Mouse (Mus musculus): ENCODE measurements around the gene Rpl41. TPM values are rescaled to one million over a fixed set of nuclear protein-coding genes. Genes with fewer than 3 reads are reported as not detected.

The Rpl41 gene
- polyA plus RNA-seq, 1 experiment, result 3,188 TPM

DNA sequence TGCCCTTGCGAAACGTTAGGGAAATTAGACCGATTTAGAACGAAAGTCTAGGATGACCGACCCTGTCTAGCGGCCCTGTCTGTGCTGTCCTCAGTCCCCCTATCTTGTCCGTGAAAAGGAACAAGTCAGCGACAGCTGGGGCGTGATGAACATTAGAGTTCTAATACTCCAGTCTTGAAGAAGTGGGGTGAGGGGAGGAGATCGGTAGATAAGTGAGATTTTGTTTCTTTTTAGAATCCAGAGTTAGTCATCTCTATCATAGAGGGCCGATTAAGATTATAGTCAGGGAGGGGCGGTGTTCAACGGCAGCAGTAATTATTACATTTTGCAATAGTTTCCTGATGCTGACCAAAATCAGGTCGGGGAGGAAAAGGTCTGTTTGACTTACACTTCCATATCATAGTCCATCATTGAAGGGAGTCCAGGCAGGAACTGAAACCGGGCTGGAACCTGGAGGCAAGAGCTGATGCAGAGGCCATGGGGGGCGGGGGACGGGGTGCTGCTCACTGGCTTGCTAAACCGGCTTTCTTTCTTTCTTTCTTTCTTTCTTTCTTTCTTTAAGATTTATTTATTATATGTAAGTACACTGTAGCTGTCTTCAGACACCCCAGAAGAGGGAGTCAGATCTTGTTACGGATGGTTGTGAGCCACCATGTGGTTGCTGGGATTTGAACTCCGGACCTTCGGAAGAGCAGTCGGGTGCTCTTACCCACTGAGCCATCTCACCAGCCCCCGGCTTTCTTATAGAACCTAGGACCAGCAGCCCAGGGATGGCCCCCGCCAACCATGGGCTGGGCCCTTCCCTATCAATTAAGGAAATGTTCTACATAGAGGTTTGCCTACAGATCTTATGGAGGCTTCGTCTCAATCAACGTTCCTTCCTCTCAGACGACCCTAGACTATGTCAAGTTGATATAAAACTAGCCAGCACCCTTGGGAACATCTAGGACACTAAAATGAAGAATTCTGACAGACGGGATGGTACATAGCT lies 22.4 kb downstream of the Rpl41 start:
- Histone ChIP-seq H3K27ac (ENCODE audit: insufficient read depth, low read length) (peak overlapping the region; percentile 58), H3K4me1 (ENCODE audit: control insufficient read depth, insufficient read depth, low read length) (no peaks in the 10 kb centered on the region), H3K4me3 (ENCODE audit: insufficient read depth, low read length) (peak overlapping the region; percentile 32)
- TF ChIP-seq CTCF (IDR thresholded peaks at IDR 0.05; ENCODE audit: borderline replicate concordance, insufficient read depth, low read length), result no peak

DNA sequence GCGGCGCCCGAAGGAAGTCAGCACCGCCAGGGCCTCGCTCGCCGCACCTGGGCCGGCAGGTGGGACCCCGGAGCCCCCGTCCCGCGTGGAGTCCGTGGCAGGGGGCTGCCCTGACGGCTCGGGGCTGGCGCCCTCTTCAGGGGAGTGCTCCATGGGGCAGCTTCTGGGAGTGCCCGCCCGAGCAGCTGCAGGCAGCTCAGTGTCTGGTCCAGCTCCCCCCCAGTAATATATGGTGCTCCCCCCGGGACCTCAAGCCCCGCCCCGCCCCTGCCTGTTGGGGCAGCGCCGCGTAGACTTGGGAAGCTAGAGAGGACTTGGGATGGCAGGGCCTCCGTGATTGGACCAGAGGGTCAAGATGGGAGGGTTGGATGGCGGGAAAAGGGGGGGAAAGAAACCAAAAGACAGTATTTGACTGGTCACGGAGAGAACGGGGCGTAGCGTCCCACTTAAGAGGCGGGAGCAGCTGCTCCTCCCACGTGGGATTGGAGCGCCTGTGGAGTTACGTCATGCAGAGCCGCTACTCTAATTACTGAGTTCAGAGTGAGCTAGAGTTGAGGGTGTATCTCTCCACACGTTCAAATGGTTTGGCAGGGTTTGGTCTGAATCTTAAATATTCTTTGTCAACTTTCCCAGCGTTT lies 23.3 kb downstream of the Rpl41 start, which contains the start of gene Esyt1:
Gene Esyt1 (minus strand): TSS at position 201 of the 638 bp plus-strand sequence.
- H3K4me3 ChIP-seq (ENCODE audit: insufficient read depth, low read length), result peak within 1 kb of the TSS; percentile 91
- no peaks in the 10 kb centered on the region for H3K4me1 ChIP-seq (ENCODE audit: control insufficient read depth, insufficient read depth, low read length)
- peak within 1 kb of the TSS; percentile 58 for H3K27ac ChIP-seq (ENCODE audit: insufficient read depth, low read length)
- TF ChIP-seq CTCF (IDR thresholded peaks at IDR 0.05; ENCODE audit: borderline replicate concordance, insufficient read depth, low read length), result 0 out of 2 replicates have a peak, but pooled peaks have one; percentile 1
- peak; percentile 95 for TF ChIP-seq POLR2A (IDR thresholded peaks at IDR 0.05; ENCODE audit: low read depth, low read length)

DNA sequence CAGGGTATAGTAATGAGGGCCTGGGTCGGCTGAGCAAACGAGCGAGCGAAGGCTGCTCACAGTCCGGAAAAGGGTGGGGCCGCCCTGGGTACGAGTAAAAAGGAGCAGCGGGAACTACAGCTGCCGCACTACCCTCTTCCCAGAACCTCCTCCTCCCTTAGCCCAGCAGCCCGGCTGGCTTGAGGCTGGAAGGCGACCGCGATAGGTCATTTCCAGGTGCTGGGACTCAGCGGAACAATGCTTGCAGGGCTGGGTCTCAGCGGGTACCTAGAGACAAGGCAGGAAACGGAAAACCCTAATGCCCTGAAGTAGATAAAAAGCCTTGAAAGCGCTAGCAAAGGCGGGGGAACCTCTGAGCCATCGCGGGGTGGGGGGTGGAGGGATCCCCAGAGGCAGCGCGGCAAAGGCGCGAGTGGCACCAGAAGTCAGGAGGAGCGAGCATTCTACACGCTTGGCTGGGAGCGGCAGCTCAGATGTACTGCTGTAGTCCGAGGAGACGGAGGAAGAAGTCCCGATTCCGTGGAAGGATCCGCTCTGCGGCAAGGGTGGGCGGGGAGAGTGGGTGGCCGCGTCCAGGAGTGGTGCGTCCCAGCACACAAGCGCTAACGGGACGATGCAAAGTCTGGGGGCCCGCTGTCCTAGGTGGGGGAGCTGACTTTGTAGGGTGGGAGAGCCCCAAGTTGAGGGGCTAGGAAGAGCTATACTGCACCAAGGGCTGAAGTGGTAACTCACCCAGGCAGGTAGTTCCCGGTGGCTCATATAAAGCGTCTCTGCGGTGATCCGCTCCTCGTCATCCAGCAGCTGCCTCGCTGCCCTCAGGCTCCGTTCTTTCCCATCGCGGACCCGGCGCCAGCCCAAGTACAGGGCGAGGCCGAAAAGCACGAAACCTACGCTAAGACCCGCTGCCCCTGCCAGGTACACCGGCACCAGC lies 24.1 kb downstream of the Rpl41 start:
- H3K4me1 ChIP-seq (ENCODE audit: control insufficient read depth, insufficient read depth, low read length), result no peaks in the 10 kb centered on the region
- TF ChIP-seq CTCF (IDR thresholded peaks at IDR 0.05; ENCODE audit: borderline replicate concordance, insufficient read depth, low read length) (no peak), POLR2A (IDR thresholded peaks at IDR 0.05; ENCODE audit: low read depth, low read length) (peak; percentile 59)
- peak overlapping the region; percentile 27; the same call in 1 of the 2 replicates for H3K27ac ChIP-seq (ENCODE audit: insufficient read depth, low read length)
- peak overlapping the region; percentile 91 for H3K4me3 ChIP-seq (ENCODE audit: insufficient read depth, low read length)

DNA sequence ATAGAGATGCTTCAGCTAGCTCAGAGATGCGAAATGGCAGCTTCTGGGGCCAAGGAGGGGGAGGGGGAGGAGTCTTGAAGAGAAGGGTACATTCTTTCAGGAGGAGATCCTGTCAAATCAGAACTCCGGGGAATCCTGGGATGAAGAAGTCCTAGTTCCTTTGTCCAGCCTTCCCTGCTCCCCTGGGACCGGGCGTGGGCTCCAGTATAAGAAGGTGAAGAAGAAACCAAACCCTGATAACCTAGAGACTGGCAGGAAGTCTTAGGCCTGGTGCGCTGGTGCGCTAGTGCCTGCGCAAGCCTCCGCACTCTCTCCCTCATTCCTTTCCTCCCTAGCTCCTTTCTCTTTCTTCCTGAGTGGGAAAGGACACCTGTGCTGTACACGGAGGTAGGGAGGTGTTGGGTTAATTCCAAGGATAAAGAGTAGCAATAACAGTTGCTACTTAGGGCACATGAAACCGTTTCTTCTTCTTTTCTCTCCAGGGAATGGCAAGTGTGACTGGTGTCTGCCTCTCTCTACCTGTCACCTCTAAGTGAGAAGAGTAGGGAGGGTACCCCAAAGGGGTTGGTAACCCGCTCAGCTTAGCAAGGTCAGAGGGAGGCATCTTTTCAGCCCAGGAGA lies 24.9 kb downstream of the Rpl41 start:
- TF ChIP-seq CTCF (IDR thresholded peaks at IDR 0.05; ENCODE audit: borderline replicate concordance, insufficient read depth, low read length) (no peak), POLR2A (IDR thresholded peaks at IDR 0.05; ENCODE audit: low read depth, low read length) (peak; percentile 41)
- Histone ChIP-seq H3K4me3 (ENCODE audit: insufficient read depth, low read length) (peak overlapping the region; percentile 91), H3K27ac (ENCODE audit: insufficient read depth, low read length) (peak overlapping the region; percentile 12; the same call in 1 of the 2 replicates)

DNA sequence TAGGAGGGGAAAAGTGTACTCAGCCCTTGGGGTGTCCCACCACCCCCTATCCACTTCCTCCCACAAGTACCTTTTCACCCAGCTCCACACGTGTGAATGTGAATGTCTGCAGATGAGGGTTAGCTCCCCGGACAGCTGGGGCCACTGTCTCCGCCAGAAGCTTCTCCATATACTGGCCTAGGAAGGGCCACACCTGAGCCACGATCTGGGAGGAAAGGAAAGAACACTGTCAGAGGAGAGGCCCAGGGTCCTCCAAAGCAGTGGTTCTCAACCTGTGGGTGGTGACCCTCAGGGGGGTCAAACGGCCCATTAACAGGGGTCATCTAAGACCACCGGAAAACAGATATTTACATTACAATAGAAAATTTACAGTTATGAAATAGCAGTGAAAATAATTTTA lies 26.8 kb downstream of the Rpl41 start:
- Histone ChIP-seq H3K4me3 (ENCODE audit: insufficient read depth, low read length) (no peak overlapping the region), H3K4me1 (ENCODE audit: control insufficient read depth, insufficient read depth, low read length) (no peaks in the 10 kb centered on the region), H3K27ac (ENCODE audit: insufficient read depth, low read length) (no peak overlapping the region)
- TF ChIP-seq POLR2A (IDR thresholded peaks at IDR 0.05; ENCODE audit: low read depth, low read length) (no peak), CTCF (IDR thresholded peaks at IDR 0.05; ENCODE audit: borderline replicate concordance, insufficient read depth, low read length) (no peak)

More for the DNA sequence above, 24.9 kb downstream of the Rpl41 start:
- H3K4me1 ChIP-seq (ENCODE audit: control insufficient read depth, insufficient read depth, low read length), result no peaks in the 10 kb centered on the region

DNA sequence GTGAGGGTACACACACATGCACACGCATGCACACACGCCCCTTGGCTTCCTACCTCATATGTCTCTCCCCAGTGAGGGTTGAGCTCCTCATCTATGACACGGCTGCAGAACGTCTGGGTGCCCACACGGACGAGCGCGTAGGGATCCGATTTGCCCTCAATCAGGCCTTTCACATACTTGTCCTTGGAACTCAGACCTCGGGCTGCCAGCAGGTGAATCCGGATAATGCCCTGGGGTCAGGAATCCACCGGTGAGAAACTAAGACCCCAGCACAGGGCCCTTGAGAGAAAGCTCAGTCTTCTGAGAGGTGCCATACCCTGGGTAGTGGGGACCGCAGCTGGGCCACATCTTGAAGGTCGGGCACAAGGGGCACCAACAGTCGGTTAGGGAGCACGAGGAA lies 28.5 kb downstream of the Rpl41 start:
- Histone ChIP-seq H3K4me3 (ENCODE audit: insufficient read depth, low read length) (no peak overlapping the region), H3K4me1 (ENCODE audit: control insufficient read depth, insufficient read depth, low read length) (no peaks in the 10 kb centered on the region), H3K27ac (ENCODE audit: insufficient read depth, low read length) (no peak overlapping the region)
- TF ChIP-seq POLR2A (IDR thresholded peaks at IDR 0.05; ENCODE audit: low read depth, low read length) (no peak), CTCF (IDR thresholded peaks at IDR 0.05; ENCODE audit: borderline replicate concordance, insufficient read depth, low read length) (no peak)

DNA sequence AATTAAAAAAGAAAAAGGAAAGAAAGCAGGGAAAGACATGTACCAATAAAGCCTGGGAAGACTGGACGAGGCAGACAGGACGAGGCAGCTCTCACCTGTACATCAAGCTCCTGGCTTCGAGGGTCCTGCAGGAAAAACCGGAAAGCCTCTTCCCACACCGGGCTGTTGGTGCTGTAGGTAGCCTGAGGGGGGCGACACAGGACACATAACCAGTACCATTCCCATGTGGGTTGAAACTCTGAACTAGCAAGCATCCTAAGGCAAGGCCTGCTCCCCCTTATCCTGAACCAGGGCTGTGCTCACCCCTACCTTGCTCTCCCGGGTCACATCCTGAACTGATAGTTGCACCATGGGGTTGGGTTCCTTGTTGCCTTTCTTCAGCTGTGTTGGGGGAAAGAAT lies 30.3 kb downstream of the Rpl41 start:
- TF ChIP-seq POLR2A (IDR thresholded peaks at IDR 0.05; ENCODE audit: low read depth, low read length) (no peak), CTCF (IDR thresholded peaks at IDR 0.05; ENCODE audit: borderline replicate concordance, insufficient read depth, low read length) (peak; percentile 38; the same call in 1 of the 2 replicates)
- Histone ChIP-seq H3K4me3 (ENCODE audit: insufficient read depth, low read length) (no peak overlapping the region), H3K4me1 (ENCODE audit: control insufficient read depth, insufficient read depth, low read length) (no peaks in the 10 kb centered on the region), H3K27ac (ENCODE audit: insufficient read depth, low read length) (no peak overlapping the region)

DNA sequence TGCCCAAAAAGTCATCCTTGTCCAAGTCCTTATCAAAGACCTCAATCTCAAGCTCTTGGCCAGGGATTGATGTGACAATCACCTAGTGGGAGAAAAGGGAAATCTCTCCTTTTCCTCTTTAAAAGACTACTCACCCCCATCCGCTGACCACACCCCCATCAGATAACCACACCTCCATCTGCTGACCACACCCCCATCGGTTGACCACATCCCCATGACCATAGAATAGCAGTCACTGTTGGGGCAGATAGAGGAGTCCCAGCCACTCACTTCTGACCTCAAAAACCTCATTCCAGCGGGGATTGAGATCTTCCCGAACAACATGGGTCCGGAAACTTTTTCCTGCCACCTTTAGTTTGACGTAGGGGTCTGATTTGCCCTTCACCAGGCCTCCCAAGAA lies 32.4 kb downstream of the Rpl41 start:
- H3K27ac ChIP-seq (ENCODE audit: insufficient read depth, low read length), result no peak overlapping the region
- no peak for TF ChIP-seq POLR2A (IDR thresholded peaks at IDR 0.05; ENCODE audit: low read depth, low read length)
- no peak for TF ChIP-seq CTCF (IDR thresholded peaks at IDR 0.05; ENCODE audit: borderline replicate concordance, insufficient read depth, low read length)
- H3K4me3 ChIP-seq (ENCODE audit: insufficient read depth, low read length), result no peak overlapping the region
- no peaks in the 10 kb centered on the region for H3K4me1 ChIP-seq (ENCODE audit: control insufficient read depth, insufficient read depth, low read length)

DNA sequence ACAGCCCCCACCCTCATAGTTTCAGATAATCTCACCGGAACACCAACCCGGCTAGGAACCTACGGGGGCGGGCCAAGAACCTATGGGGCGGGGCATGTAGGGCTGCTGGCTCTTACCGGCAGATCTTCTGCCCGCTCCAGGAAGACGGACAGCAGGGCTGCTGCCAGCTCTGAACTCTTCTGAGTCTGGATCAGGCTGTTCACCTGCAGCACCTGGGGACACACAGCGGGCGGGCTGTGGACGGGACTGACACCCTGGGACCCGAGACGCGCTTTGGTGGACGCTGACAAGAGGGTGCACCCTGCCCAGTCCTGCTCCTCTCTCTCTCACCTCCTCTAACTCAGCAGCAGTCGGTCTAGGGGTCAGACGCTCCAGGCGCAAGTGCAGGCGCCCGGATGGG lies 33.1 kb downstream of the Rpl41 start:
- TF ChIP-seq POLR2A (IDR thresholded peaks at IDR 0.05; ENCODE audit: low read depth, low read length), result no peak
- TF ChIP-seq CTCF (IDR thresholded peaks at IDR 0.05; ENCODE audit: borderline replicate concordance, insufficient read depth, low read length), result no peak
- H3K4me1 ChIP-seq (ENCODE audit: control insufficient read depth, insufficient read depth, low read length), result no peaks in the 10 kb centered on the region
- no peak overlapping the region for H3K27ac ChIP-seq (ENCODE audit: insufficient read depth, low read length)
- H3K4me3 ChIP-seq (ENCODE audit: insufficient read depth, low read length), result no peak overlapping the region

Measured in embryonic fibroblast, embryonic 13.5 days (primary cell).